Mouse (Mus musculus) effector memory CD4-positive, alpha-beta T cell, adult 7 months (primary cell): ENCODE measurements around the gene Nox1. TPM values are rescaled to one million over a fixed set of nuclear protein-coding genes. Genes with fewer than 3 reads are reported as not detected.

Experiments
- polyA plus RNA-seq: library from polyadenylated mRNA; unstranded; fragments of 100-300 nt; shearing (Covaris generic); gene quantifications from one replicate; pipeline ENCODE4 v1.2.1, GENCODE M21; 2017

The Nox1 gene
- not detected for polyA plus RNA-seq

GRCm38 (mm10) chrX:134221856-134222255 is at the start of gene Nox1:
Nox1 (minus strand) TSS chrX:134221956.

GRCm38 (mm10) chrX:134187201-134187600 is 34.6 kb downstream of the Nox1 start, which contains the start of gene Arl13a:
Arl13a (plus strand) TSS chrX:134187501.

GRCm38 (mm10) chrX:134162043-134162720 is 59.6 kb downstream of the Nox1 start, which contains the start of gene Xkrx:
Xkrx (minus strand) TSS chrX:134162076.

GRCm38 (mm10) chrX:134058987-134059712 is 162.6 kb downstream of the Nox1 start, which contains the start of gene Cstf2:
Cstf2 (plus strand) TSS chrX:134059187.

Other genes with a start within 250 kb of the Nox1 start
- not detected for gene Sytl4, start 240.1 kb downstream of the Nox1 start, polyA plus RNA-seq
- gene Cstf2, start 162.8 kb downstream of the Nox1 start, polyA plus RNA-seq, result 44.1 TPM
- gene Xkrx, start 59.9 kb downstream of the Nox1 start, polyA plus RNA-seq, result 0.44 TPM
- not detected for gene Arl13a, start 34.5 kb downstream of the Nox1 start, polyA plus RNA-seq
- 22.3 TPM for gene Trmt2b, start 55.0 kb upstream of the Nox1 start, polyA plus RNA-seq
- not detected for gene Tmem35a, start 73.3 kb upstream of the Nox1 start, polyA plus RNA-seq
- gene Cenpi, start 86.1 kb upstream of the Nox1 start, polyA plus RNA-seq, result 0.69 TPM
- gene Drp2, start 182.6 kb upstream of the Nox1 start, polyA plus RNA-seq, result not detected